Mouse (Mus musculus): ENCODE data around the gene Gpr25.

The Gpr25 gene

DNA sequence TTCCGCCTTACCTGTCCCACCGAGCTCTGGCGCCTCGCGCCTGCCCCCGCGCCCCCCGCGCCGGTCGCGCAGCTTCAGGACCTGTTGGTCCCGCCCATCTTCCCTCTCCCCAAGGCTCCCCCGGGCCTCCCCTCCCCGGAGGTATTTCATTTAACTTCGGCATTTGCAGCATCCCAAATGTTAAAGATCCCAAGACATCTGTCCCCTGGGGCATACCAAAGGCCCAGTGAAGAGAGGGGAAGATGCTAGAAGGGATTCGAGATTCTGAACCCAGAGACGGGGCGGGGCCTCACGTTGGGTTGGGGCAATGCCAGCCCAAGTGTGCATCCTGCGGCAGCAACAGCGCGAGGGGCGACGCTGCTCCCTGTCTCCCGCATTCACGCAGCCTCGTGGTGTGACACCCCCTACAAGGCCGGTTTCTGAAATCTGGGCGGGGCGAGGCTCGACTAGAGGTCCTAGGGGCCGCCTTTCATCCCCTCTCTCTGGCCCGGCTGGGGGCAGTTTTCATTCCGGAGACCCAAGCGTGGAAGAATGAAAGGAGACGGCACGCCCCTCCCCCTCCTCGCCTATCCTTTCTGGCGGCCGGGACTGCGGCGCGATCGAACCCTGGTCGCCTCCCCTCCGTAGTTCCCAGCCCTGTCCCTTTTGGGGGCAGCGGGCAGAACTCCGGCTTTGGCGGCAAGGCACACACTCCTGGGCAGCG is 26.6 kb downstream of the Gpr25 start, which contains the start of gene Inava:
TSS of gene Inava (minus strand) at position 373 of the 703 bp plus-strand sequence.
- DNase-seq (ENCODE audit: low spot score in 2 of 2) = no peak

DNA sequence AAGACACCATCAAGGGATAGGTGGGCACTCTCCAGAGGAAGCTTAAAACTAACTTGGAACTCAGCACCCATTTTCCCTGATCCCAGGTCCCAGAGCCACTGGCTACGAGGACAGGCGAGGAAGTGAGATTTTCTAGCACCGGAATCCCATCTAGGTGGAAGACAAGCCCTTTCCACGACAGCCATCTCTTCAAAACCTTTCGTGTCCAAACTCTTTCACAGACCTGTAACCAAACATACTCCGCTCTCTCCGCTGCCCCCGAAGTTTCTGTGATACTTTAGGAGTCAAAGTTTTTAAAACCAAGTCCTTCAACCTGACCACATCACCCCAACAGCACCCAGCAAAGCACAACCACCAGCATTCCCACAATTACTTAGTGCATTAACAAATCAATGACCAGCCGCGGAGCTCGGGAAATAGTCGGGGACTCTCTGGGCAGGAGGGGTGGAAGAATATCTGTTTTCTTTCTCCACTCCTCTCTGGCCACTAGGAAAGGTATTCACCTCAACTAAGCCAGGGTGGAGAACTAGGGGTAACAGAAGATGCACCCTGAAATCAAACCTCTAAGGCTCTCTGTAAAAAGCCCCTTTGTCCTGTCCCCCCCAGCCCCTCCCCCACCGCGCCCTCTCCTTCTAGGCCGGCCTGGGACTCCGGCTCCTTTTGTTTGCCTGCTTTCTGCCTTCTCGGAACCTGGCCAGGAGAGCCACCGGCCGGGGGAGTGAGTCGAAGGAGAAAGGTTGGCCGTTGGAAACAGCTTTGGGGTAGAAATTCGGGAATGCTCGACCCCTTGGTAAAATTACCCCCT is 27.5 kb downstream of the Gpr25 start:
- DNase-seq (ENCODE audit: low spot score in 2 of 2) = no peak

DNA sequence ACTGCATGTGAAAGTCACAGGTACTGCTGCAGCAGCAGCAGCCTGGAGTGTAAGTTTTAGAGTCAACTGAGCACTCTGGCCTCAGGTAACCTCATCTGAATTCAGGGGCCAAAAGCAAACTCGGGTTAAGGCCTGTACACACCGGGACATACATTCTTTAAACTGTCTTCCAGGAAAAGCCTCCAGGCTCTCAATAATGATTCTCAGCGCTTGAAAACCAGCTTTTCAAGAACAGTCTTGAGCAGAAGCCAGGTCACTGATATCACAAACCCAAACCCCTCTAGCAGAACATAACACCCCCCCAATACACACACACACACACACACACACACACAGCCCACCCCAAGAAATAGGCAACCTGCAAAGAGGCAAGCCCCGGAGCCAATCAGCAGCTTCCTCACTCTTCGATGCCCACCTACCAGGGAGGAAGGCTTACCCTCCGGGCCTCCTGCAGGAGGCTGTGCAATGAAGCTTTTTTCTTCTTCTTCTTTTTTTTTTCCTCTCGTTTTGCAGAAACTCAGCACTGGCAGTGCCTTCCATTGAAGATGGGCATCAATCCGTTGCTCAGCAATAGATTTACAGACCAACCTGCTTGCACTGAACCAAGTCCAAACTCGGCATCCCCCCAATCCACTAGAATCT is 28.3 kb downstream of the Gpr25 start:
- no peak for DNase-seq (ENCODE audit: low spot score in 2 of 2)

DNA sequence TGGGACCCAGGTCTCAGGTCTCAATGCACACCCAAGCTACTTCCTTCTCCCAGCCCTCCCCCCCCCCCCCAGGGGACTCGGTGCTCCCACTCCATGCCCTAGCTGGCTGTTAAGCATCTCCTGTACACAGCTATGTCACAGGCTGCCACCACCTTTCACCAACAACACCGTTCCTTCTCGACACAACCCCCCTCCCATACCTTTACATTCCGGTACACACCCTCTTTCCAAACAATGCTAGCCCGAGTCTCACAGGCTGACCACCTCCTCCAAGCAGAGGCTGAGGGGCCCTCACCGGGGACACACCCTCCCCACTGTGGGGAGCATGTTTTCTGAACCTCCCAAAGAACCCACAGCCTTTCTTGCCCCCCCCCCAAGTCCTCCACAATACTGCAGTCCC is 29.1 kb downstream of the Gpr25 start:
- DNase-seq (ENCODE audit: low spot score in 2 of 2) = no peak

DNA sequence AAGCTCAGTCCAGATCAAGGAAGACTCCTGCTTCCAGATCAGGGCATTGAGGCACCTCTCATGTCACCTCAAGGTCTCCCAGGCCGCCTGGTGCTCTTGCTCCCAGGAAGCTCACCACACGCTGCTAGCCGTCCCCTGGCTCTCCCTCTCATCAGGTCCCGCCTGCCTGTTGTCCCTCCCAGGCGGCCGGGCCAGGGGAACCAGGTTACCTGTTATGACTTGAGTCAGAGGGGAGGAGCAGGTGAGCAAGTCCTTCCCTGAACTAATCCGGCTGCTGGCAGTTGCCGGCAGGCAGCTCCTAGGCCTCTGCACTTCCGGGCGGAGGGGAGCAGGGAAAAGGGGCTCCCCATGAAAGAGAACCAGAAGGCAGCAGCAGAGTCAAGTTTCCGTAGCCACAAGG is 30.5 kb downstream of the Gpr25 start:
- no peak for DNase-seq (ENCODE audit: low spot score in 2 of 2)

DNA sequence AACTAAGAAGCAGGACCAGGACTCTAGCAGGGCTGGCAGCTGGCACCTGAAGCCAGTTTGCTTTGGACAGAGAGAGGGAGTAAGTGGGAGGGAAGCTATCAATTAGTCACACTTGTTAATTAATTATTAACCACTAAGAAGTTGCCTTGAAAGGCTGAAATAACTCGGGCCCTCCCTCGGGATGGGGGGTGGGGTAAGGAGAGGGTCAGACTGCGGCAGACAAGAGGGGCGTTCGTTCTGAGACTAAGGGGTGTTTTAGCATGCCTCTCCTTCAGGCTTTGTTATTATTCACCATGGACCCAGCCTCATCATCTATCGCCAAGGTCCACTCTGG is 31.7 kb downstream of the Gpr25 start:
- DNase-seq (ENCODE audit: low spot score in 2 of 2) = no peak

DNA sequence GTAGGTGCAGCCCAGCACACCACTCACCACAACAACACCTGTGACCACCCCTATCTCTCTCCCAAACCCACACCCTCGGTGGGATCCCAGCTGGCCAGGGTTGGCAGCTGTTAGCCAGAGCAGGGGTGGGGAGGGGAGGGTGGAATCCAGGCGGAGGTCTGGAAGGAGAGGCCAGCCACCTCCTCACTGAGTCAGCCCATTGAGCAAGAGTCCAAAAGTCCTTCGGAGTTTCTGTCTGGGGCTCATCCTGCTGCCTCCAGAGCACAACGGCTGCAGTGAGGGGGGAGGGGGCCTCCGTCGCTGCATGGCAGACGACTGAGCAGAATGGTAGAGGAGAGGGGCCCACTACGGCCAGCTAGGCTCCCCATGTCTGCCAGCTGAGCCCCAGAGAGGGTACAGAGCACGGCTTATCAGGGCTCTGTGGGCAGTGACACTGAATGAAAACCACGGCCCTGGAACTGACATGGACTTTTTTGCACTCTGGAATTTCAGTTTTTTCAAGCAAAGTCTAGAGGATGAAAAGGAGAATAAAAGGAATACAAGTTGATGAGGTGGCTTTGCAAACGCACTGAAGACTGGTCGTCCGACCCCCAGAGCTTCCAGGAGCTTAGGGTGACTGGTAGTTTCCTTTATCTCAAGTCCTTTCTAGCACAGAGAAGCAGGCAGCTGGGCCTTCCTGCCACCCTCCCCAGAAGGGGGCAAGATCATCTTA is 32.2 kb downstream of the Gpr25 start:
- DNase-seq (ENCODE audit: low spot score in 2 of 2) = no peak

DNA sequence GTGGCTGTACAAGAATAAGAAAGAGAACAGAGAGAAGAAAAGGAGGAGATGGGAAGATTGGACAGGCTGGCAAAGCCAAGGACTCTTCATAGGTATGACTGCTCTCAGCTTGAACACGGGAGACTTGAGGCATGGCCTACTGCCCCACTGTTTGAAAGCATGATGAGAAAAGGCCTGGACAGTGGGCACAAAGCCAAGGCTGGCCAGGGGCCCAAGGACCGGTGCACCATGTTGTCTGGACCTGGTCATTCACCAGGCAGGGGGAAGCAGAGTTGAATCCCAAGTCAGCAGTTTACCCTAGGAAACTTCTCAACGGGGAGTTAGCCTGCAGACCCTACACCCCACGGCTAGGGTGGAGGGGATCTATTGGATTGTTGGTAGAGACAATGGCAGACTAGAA is 32.8 kb downstream of the Gpr25 start:
- DNase-seq (ENCODE audit: low spot score in 2 of 2) = no peak

DNA sequence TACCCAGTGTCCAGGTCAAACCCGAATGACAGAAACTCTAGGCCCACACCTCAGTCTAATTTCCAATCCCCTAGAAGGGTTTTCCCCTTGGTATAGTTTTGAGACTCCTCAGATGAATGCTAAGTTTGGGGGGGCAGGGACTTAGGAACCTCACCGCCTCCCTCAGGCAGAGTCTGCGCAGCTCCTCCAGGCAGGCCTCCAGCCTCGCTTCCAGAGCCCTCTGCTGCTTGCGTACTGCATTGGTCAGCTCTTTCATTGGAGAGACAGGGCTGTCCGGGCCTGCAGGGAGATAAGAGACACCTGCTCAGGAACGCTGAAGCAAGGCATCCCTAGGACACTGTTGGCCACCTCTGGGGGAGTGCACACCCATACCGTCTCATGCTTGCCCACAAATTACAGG is 34.0 kb downstream of the Gpr25 start:
- no peak for DNase-seq (ENCODE audit: low spot score in 2 of 2)

DNA sequence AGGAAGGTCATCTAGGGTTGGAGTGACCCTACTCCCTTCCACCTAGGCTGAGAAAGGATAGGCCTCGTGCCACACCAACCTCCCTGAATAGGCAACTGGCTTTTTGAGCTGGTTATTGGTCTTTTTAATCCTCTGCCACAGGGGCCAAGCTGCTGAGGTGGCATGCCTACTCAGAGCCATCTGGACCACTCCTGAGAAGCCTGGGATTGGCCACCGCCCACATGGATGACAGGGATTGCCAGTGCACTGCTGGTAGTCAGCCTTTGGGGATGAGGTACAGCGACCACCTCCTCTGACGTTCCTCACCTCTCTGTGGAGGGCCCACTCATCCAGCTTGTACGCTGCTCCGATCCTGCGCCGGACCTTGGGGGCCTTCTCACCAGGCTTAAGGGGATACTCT is 34.8 kb downstream of the Gpr25 start:
- no peak for DNase-seq (ENCODE audit: low spot score in 2 of 2)

DNA sequence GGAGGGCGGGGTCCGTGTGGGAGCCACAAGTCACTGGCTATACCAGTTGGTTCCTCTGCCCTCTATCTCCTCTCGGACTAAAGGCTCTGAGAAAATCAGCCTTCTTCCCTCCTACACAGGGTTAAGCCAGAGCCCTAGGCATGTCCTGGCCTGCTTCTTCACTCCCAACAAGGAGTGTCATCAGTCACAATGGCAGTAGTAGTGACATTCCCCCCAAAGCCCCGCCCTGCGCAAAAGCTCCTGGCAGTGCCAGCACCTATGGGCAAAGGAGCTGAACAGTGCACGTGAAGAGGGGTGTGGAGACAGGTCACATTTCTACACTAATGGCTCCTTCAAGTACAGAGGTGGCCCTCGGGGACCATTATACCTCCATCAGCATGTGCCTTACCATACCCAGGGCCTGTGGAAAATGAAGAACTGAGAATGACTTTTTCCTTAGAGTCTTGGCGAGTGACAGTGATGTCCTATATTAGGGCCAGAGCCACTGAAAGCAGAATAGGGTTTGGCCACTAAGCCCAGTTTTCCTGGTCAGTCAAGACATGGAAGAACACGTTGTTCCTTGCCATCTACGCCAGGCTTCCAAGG is 36.8 kb downstream of the Gpr25 start:
- DNase-seq (ENCODE audit: low spot score in 2 of 2) = no peak

DNA sequence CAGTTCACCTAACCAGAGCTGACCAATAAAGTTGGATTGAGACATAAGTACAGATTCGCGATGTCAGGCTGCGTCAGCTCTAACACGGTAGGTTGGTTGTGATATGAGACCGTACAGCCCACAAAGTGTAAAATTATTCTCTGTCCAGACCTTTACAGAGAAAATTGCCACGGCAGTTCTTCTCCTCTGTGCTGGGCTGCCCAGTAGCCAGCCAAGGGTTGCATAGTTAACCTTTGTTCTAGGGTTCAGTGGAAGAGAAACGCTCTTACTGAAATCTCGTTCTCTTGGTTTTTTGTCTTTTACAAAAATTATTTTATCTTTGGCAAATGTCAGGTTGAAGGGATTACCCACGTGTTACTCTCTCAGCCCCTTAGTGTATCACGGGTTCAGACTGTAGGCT is 38.3 kb downstream of the Gpr25 start:
- no peak for DNase-seq (ENCODE audit: low spot score in 2 of 2)

DNA sequence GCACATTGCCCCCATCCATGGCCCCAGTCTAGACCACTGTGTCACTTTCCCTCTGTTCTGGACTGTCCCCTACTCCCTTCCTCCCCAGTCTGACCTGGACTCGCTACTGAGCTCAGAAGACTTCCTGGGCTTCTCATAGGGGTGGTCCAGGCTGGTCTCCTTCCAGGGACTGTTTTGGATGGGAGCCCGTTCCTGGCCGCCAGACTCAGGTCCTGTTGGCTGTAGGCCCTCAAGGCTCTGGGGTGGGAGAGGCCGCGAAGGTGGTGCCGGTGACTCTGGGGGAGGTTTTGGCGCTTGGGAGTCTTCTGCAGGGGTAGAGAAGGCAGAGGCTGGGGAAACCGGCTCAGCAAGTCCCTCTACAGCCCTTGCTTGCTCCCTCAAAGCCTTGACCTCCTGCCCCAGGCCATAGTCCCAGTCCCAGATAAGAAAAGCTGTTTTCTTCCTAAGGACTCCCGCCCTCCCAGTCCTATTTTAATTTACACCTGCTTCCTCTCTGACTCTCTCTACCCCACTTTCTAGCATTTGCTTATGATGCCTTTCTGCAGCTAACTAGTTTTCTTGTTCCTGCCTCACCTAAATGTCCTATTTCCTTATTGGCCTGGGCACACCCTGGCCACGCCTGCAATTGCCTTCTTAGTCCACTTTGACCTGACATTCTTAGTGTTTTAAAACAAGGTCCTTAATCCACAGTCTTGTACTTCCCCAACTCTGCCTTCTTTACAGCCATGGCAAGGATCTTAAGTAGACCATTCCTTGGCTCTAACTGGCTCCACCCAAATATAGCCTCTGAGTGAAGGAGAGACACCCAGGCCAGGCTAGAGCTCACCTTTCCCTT is 40.4 kb downstream of the Gpr25 start:
- DNase-seq (ENCODE audit: low spot score in 2 of 2) = no peak

DNA sequence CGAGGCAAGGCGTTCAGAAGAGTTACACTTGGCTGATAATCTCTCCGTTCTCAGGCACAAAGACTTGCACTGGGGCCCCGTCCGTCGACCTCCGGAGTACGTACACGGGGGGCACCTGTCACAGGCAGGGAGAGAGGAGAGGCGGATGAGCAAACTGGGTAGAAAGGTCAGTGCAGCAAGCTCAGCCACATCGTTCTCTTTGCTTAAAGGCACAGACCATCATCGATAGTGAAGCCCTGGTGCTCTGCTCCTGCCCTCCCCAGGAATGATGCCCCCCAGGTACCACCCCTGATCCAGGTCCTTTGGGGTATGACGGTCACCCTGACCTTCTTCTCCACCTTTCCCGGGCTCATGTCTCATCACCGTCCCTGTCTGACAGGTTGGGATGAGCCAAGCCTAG is 46.4 kb downstream of the Gpr25 start:
- DNase-seq (ENCODE audit: low spot score in 2 of 2) = no peak

DNA sequence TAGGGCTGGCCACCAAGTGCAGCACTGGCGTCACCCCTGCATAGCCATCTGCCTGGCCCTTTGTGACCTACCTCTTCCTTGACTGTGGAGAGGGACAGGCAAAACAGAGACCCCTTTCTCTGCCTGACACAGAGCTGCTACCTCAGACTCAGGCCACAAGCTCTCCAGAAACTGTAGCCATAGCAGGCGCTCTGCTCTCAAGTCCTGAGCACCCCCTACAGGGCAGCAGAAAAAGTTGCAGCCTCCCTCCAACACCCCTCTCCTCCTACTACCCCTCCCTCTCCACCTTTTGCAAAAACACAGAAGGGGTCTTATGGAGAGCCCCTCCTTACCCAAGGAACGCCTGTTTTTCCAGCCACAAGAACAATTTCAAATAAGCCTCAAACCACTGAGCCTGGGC is 47.9 kb downstream of the Gpr25 start, which contains the start of gene Mroh3:
TSS of gene Mroh3 (minus strand) at position 26 of the 400 bp plus-strand sequence.
- DNase-seq (ENCODE audit: low spot score in 2 of 2) = no peak

Data from spleen, postnatal 4 days (tissue).